Mouse (Mus musculus): ENCODE data around the gene Gcn1l1.

DNA sequence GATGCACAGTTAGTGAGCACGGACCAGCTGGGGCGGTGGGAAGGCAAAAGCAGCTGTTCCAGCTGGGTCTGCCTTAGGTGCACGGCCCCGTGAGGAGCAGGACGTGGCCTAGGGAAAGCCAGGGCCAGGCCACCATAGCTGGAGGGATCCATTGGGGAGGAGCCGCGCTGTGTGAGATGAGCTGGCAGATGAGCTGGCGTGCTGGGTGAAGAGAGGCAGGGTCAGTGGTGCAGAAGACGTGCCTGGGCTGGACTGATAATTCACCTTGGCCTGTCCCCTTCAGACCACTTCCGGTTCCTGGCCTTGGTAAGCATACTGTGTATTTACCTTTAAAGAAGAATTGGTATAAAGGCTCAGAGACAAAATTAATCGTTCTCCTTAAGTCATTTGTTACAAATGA is 46.5 kb downstream of the Gcn1l1 start:
- no peak for TF ChIP-seq CTCF (IDR thresholded peaks at IDR 0.05; ENCODE audit: control insufficient read depth, insufficient read depth, insufficient replicate concordance, low read depth, low read length)
- no peak for TF ChIP-seq POLR2A (IDR thresholded peaks at IDR 0.05; ENCODE audit: control insufficient read depth, low read depth, low read length)

Measured in testis, adult 2 months (tissue).